Mouse (Mus musculus) forebrain, postnatal 0 days (tissue): ENCODE measurements around the gene Gatad2a. TPM values are rescaled to one million over a fixed set of nuclear protein-coding genes. Genes with fewer than 3 reads are reported as not detected.
A peak's percentile ranks its signal among the peaks of the same experiment; 100 is the strongest.

ENCODE experiments used
- ATAC-seq: fragments of 200-750 bp; cut with Nextera tagmentation; 2 replicates; pipeline ENCODE4 v1.8.0; 2017; ENCODE audit warnings: mild to moderate bottlenecking, moderate library complexity
- DNase-seq: peaks from one replicate; pipeline ENCODE4 v3.0.0-alpha.2; 2015
- H3K27ac ChIP-seq: fragments of 300-500 bp; sonication (generic); 2 replicates; pipeline ENCODE4 v1.5.1; 2014; ENCODE audit warnings: low read depth, mild to moderate bottlenecking, antibody characterized with exemption, low read length, moderate library complexity, mixed read lengths
- H3K27me3 ChIP-seq: fragments of 300-500 bp; sonication (generic); 2 replicates; pipeline ENCODE4 v1.6.1; 2014; ENCODE audit warnings: mild to moderate bottlenecking, low read length, mixed read lengths; ENCODE audit not compliant: insufficient read depth
- H3K36me3 ChIP-seq: fragments of 300-500 bp; sonication (generic); 2 replicates; pipeline ENCODE4 v1.6.1; 2014; ENCODE audit warnings: mild to moderate bottlenecking, moderate library complexity; ENCODE audit not compliant: insufficient read depth
- H3K4me1 ChIP-seq: fragments of 300-500 bp; sonication (generic); 2 replicates; pipeline ENCODE4 v1.6.1; 2014; ENCODE audit warnings: antibody characterized with exemption; ENCODE audit not compliant: insufficient read depth
- H3K4me2 ChIP-seq: fragments of 300-500 bp; sonication (generic); 2 replicates; pipeline ENCODE4 v1.6.1; 2014; ENCODE audit warnings: low read depth, mild to moderate bottlenecking, moderate library complexity
- H3K4me3 ChIP-seq: fragments of 300-500 bp; sonication (generic); 2 replicates; pipeline ENCODE4 v1.5.1; 2014; ENCODE audit warnings: low read depth, low read length, mixed read lengths
- H3K9ac ChIP-seq: fragments of 300-500 bp; sonication (generic); 2 replicates; pipeline ENCODE4 v1.6.1; 2014; ENCODE audit warnings: mild to moderate bottlenecking
- H3K9me3 ChIP-seq: fragments of 300-500 bp; sonication (generic); 2 replicates; pipeline ENCODE4 v1.6.1; 2016; ENCODE audit warnings: low read length
- CTCF ChIP-seq: sonication (generic); IDR thresholded peaks from 2 replicates; pipeline ENCODE4 v1.5.1; 2016; ENCODE audit warnings: antibody characterized with exemption, control low read depth, low read depth
- WGBS: fragments of 180-500 bp; shearing (Covaris S2); extraction: QIAGEN DNeasy Blood & Tissue Kit; methylation state at CpG from one replicate; pipeline ENCODE4 v1.1.7; 2014; 5-methylcytosine and 5-hydroxymethylcytosine counted together
- polyA plus RNA-seq: library from polyadenylated mRNA; unstranded; fragments of >200 nt; fragmentation: Nextera tagmentation; extraction: Ambion mirVana; gene quantifications from 2 replicates; pipeline ENCODE4 v1.2.1, GENCODE M21; 2015
- total RNA-seq: library from RNA; depleted of rRNA; stranded (reverse); fragments of >200 nt; gene quantifications from 2 replicates; pipeline ENCODE4 v1.2.3, GENCODE M21; 2014

The Gatad2a gene
- total and polyA plus RNA-seq, 2 experiments from 2014 or later, result 24.9 to 27.8 TPM

GRCm38 (mm10) chr8:69923986-69924385, 72.2 kb downstream of the Gatad2a start:
- H3K9ac ChIP-seq, result no peak overlapping the region
- no peaks in the 10 kb centered on the region for H3K9me3 ChIP-seq
- no peak overlapping the region for H3K27ac ChIP-seq
- no peak overlapping the region for H3K4me2 ChIP-seq
- ATAC-seq, result no peak
- TF ChIP-seq CTCF, result no peak
- H3K27me3 ChIP-seq, result no peaks in the 10 kb centered on the region
- no peaks in the 10 kb centered on the region for H3K36me3 ChIP-seq
- H3K4me1 ChIP-seq, result peaks cover 6% of the 10 kb centered on the region
- DNase-seq, result no peak
- 81% methylated on average over 1 of the region's 1 CpGs for WGBS
- no peak overlapping the region for H3K4me3 ChIP-seq

- no peak overlapping the region; the same call in 1 of the 2 replicates for H3K9ac ChIP-seq
- H3K9me3 ChIP-seq, result no peaks in the 10 kb centered on the region
- no peaks in the 10 kb centered on the region for H3K27me3 ChIP-seq
- no peak for DNase-seq
- TF ChIP-seq CTCF, result no peak
- peaks cover 6% of the 10 kb centered on the region for H3K4me1 ChIP-seq
- no peak overlapping the region for H3K4me3 ChIP-seq
- H3K27ac ChIP-seq, result peak overlapping the region; percentile 80
- no peak overlapping the region for H3K4me2 ChIP-seq
- ATAC-seq, result no peak
- H3K36me3 ChIP-seq, result peaks cover 10% of the 10 kb centered on the region
- WGBS, result 81% methylated on average over 2 of the region's 2 CpGs
Measured at GRCm38 (mm10) chr8:69921141-69921540, 75.0 kb downstream of the Gatad2a start.

- Histone ChIP-seq H3K4me1 (peaks cover 6% of the 10 kb centered on the region), H3K4me3 (no peak overlapping the region), H3K9me3 (no peaks in the 10 kb centered on the region), H3K36me3 (peaks cover 17% of the 10 kb centered on the region), H3K27me3 (no peaks in the 10 kb centered on the region), H3K9ac (peak overlapping the region; percentile 35; the same call in 1 of the 2 replicates), H3K27ac (peak overlapping the region; percentile 80), H3K4me2 (peak overlapping the region; percentile 13; the same call in 1 of the 2 replicates)
- ATAC-seq (peak; percentile 81), DNase-seq (peak; percentile 71)
- no peak for TF ChIP-seq CTCF
- WGBS, result 44% methylated on average over 11 of the region's 11 CpGs
Measured at GRCm38 (mm10) chr8:69919876-69920662, 76.1 kb downstream of the Gatad2a start.

GRCm38 (mm10) chr8:69919010-69919409, 77.2 kb downstream of the Gatad2a start:
- Histone ChIP-seq H3K27me3 (no peaks in the 10 kb centered on the region), H3K9ac (no peak overlapping the region), H3K27ac (no peak overlapping the region), H3K4me1 (peaks cover 6% of the 10 kb centered on the region), H3K9me3 (no peaks in the 10 kb centered on the region), H3K4me2 (no peak overlapping the region), H3K36me3 (peaks cover 26% of the 10 kb centered on the region), H3K4me3 (no peak overlapping the region)
- peak; percentile 75 for ATAC-seq
- peak; percentile 97 for TF ChIP-seq CTCF
- DNase-seq, result peak; percentile 92
- 62% methylated on average over 1 of the region's 1 CpGs for WGBS

GRCm38 (mm10) chr8:69918506-69918905, 77.7 kb downstream of the Gatad2a start:
- Histone ChIP-seq H3K9me3 (no peaks in the 10 kb centered on the region), H3K27me3 (no peaks in the 10 kb centered on the region), H3K27ac (no peak overlapping the region), H3K4me3 (no peak overlapping the region), H3K4me2 (no peak overlapping the region), H3K9ac (no peak overlapping the region), H3K4me1 (peaks cover 6% of the 10 kb centered on the region), H3K36me3 (peaks cover 31% of the 10 kb centered on the region)
- DNase-seq (no peak), ATAC-seq (no peak)
- no peak for TF ChIP-seq CTCF

- whole genome bisulfite sequencing, result 42% methylated on average over 5 of the region's 5 CpGs
- H3K36me3 ChIP-seq, result peaks cover 53% of the 10 kb centered on the region
Measured at GRCm38 (mm10) chr8:69915748-69916147, 80.4 kb downstream of the Gatad2a start.

GRCm38 (mm10) chr8:69914526-69914925, 81.7 kb downstream of the Gatad2a start:
- no peaks in the 10 kb centered on the region for H3K27me3 ChIP-seq
- ATAC-seq, result no peak
- no peaks in the 10 kb centered on the region for H3K4me1 ChIP-seq
- DNase-seq, result no peak
- H3K9me3 ChIP-seq, result no peaks in the 10 kb centered on the region
- TF ChIP-seq CTCF, result no peak
- no peak overlapping the region for H3K9ac ChIP-seq
- H3K4me2 ChIP-seq, result no peak overlapping the region
- no peak overlapping the region for H3K4me3 ChIP-seq
- no peak overlapping the region for H3K27ac ChIP-seq
- 86% methylated on average over 4 of the region's 4 CpGs for WGBS
- H3K36me3 ChIP-seq, result peaks cover 65% of the 10 kb centered on the region

More at GRCm38 (mm10) chr8:69915748-69916147, 80.4 kb downstream of the Gatad2a start:
- DNase-seq, result peak; percentile 45
- H3K9me3 ChIP-seq, result no peaks in the 10 kb centered on the region
- ATAC-seq, result peak; percentile 26; the same call in 1 of the 2 replicates
- no peaks in the 10 kb centered on the region for H3K27me3 ChIP-seq
- 0 out of 2 replicates have a peak overlapping the region, but pooled peaks have one; percentile 10 for H3K9ac ChIP-seq
- H3K4me3 ChIP-seq, result no peak overlapping the region
- TF ChIP-seq CTCF, result peak; percentile 52
- H3K27ac ChIP-seq, result no peak overlapping the region
- no peak overlapping the region for H3K4me2 ChIP-seq
- H3K4me1 ChIP-seq, result peaks cover 4% of the 10 kb centered on the region
